Mouse (Mus musculus) G1E (cell line): ENCODE data around the gene Klc3. TPM values are rescaled to one million over a fixed set of nuclear protein-coding genes. Genes with fewer than 3 reads are reported as not detected.

ENCODE experiments used
- ATAC-seq: 2 replicates; pipeline ENCODE4 v1.8.0; 2016; ENCODE audit warnings: mild to moderate bottlenecking; ENCODE audit not compliant: insufficient number of reproducible peaks, poor library complexity, low FRiP score, severe bottlenecking; ENCODE audit errors: extremely low read depth
- DNase-seq: peaks from one replicate; pipeline ENCODE4 v3.0.0; 2012; ENCODE audit warnings: low spot score
- H3K27me3 ChIP-seq: 2 replicates; pipeline ENCODE4 v1.6.1; 2012; ENCODE audit warnings: mild to moderate bottlenecking, low read length, inconsistent platforms; ENCODE audit not compliant: insufficient read depth
- H3K36me3 ChIP-seq: replicated peaks from 2 replicates; pipeline ENCODE3; 2012; ENCODE audit warnings: mild to moderate bottlenecking, inconsistent platforms
- H3K4me1 ChIP-seq: 2 replicates; pipeline ENCODE4 v1.6.1; 2012; ENCODE audit warnings: low read depth, low read length, inconsistent platforms, mixed read lengths; ENCODE audit not compliant: insufficient read depth
- H3K4me3 ChIP-seq: 2 replicates; pipeline ENCODE4 v1.5.1; 2012; ENCODE audit warnings: low read depth, mild to moderate bottlenecking, inconsistent platforms, low read length, moderate library complexity, mixed read lengths
- H3K9me3 ChIP-seq: replicated peaks from 2 replicates; pipeline ENCODE4 v1.6.1; 2012; ENCODE audit warnings: inconsistent platforms
- CTCF ChIP-seq: IDR thresholded peaks from 2 replicates; pipeline ENCODE4 v1.5.1; 2012; ENCODE audit warnings: low read depth, low read length, inconsistent platforms, mixed read lengths
- GATA1 ChIP-seq: IDR thresholded peaks from 2 replicates; pipeline ENCODE4 v1.6.1; 2012; ENCODE audit warnings: borderline replicate concordance, low read length, inconsistent platforms, mixed read lengths
- GATA2 ChIP-seq: IDR thresholded peaks from 2 replicates; pipeline ENCODE4 v1.6.1; 2012; ENCODE audit warnings: low read depth, low read length, inconsistent platforms, borderline replicate concordance
- POLR2AphosphoS5 ChIP-seq: IDR thresholded peaks from 2 replicates; pipeline ENCODE4 v1.6.1; 2012; ENCODE audit warnings: low read depth, low read length, inconsistent platforms; ENCODE audit not compliant: insufficient replicate concordance
- TAL1 ChIP-seq: conservative IDR thresholded peaks from 2 replicates; pipeline ENCODE4 v1.6.1; 2012; ENCODE audit warnings: low read depth, low read length, inconsistent platforms, mixed read lengths
- polyA plus RNA-seq: library from polyadenylated mRNA; stranded (reverse); fragments of >175 nt; gene quantifications from 2 replicates; pipeline ENCODE4 v1.2.3, GENCODE M21; 2012
- total RNA-seq, 2 experiments: library from RNA; stranded (forward) in 1 of 2; stranded (reverse) in 1 of 2; fragments of 200-1000 nt in 1 of 2; fragments of >200 nt in 1 of 2; fragmentation: Nextera tagmentation in 1 of 2; gene quantifications; 2 replicates each; pipeline ENCODE4 v1.2.3; 2014 to 2017

Gene Klc3
- total and polyA plus RNA-seq, 3 experiments: 0.11 to 0.69 TPM; not detected in 1

DNA sequence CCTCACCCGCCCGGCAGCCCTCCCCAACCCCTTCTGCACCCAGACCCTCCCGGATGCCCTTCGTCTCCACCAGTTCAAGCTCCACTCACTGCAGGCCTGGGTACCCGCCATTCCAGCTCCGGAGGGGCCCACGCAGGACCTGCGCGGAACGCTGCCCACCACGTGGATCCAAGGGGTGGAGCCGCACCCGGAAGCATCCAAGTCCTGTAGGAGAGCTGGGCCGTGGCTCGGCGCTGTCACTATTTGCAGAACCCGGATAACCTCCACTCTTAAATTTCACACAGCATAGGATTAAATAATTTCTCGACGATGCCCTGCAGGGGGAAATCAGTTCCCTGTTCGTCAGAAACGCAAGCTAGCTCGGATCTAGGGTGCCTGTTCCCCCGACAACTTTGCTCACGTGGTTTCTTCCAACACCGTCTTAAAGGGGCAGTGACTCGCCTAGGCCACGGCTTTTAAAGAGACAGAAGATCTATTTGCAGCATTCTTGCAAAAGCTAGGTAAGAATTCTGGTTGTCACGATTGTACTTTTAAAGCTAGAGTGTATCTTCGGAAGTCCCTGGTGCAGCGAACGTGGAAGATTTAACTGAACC is 44.5 kb downstream of the Klc3 start, which contains the start of the genes Cd3eap and Ppp1r13l:
Gene Cd3eap (minus strand): TSS at position 185 of the 593 bp plus-strand sequence.
Gene Ppp1r13l (plus strand): TSS at position 451 of the 593 bp plus-strand sequence.
- TF ChIP-seq GATA1: no peak
- no peak for TF ChIP-seq CTCF
- no peak for TF ChIP-seq POLR2AphosphoS5
- TF ChIP-seq TAL1: no peak
- TF ChIP-seq GATA2: no peak
- Histone ChIP-seq H3K4me3 (peak within 1 kb of the TSS; percentile 86), H3K27me3 (no peaks in the 10 kb centered on the region), H3K36me3 (peaks cover 60% of the 10 kb centered on the region), H3K9me3 (no peaks in the 10 kb centered on the region), H3K4me1 (peaks cover 76% of the 10 kb centered on the region)
- ATAC-seq: peak; percentile 47
- DNase-seq: peak; percentile 74

DNA sequence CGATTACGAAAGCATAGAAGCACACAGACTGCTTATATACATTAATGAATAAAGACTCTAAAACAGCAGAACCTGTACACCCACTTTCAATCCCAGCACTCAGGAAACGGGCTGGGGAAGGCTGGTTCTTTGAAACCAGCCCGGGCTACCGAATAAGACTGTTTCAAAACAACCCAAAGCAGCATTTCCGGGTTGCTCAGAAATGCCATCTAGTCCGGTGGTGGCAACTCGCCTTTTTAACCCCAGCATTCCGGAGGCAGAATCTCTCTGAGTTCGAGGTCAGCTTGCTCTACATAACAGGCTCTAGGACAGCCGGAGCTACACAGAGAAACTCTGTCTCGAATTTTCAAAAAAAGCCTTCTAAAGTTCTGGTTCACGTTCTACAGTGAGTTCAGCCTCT is 45.3 kb downstream of the Klc3 start:
- TF ChIP-seq POLR2AphosphoS5 (no peak), GATA1 (no peak), CTCF (no peak), GATA2 (no peak), TAL1 (no peak)
- no peaks in the 10 kb centered on the region for H3K27me3 ChIP-seq
- H3K36me3 ChIP-seq: peaks cover 61% of the 10 kb centered on the region
- H3K4me1 ChIP-seq: peaks cover 68% of the 10 kb centered on the region
- H3K4me3 ChIP-seq: peak overlapping the region; percentile 86
- DNase-seq (no peak), ATAC-seq (no peak)
- H3K9me3 ChIP-seq: no peaks in the 10 kb centered on the region

DNA sequence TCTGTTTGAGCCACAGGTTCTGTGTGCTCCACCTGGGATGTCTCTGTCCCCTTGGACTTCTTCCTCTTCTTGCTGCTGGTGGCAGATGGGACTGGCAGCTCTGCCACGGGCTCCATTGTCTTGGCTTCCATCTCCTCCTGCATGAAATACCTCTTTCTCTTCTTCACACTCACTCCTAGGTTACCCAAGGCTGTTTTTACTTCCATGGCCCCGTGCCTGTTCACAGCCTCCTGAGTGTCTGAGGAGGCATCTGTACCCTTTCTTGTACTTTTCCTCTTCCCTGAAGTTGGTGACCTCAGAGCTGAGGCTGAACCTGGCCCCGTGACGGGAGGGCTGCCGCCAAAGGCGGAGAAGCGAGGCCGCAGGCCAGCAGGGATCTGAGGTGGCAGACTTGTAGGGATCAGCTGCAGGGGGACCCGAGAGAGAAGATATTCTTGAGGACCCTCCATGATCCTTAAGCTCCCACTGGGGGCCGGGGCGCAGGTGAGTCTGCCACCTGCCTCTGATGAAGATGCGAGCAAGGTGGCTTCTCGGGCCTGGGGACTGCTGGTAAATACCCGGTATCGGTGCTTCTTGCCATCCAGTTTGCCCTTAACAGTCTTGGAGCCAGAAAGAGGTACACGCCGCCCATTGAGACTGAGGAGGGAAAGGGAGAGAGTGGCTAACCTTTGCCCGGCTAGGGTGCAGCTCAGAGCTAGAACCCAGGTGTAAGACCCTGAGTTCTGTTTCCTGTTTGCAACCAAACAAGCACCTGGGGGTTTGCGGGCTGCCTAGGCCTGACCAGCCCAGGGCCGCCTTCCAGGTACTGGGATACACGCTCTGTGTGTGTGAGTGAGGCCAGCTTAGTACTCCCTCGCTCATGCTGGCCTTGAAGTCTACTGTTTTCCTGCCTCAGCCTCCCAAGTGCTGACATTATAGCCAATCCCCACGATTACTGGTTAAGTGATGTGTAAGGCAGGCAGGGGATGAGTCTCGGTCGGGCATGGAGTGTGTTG is 46.2 kb downstream of the Klc3 start:
- no peaks in the 10 kb centered on the region for H3K27me3 ChIP-seq
- peaks cover 64% of the 10 kb centered on the region for H3K36me3 ChIP-seq
- peaks cover 61% of the 10 kb centered on the region for H3K4me1 ChIP-seq
- H3K4me3 ChIP-seq: peak overlapping the region; percentile 86
- TF ChIP-seq CTCF: no peak
- TF ChIP-seq POLR2AphosphoS5: 0 out of 2 replicates have a peak, but pooled peaks have one; percentile 29
- ATAC-seq (no peak), DNase-seq (no peak)
- no peaks in the 10 kb centered on the region for H3K9me3 ChIP-seq

DNA sequence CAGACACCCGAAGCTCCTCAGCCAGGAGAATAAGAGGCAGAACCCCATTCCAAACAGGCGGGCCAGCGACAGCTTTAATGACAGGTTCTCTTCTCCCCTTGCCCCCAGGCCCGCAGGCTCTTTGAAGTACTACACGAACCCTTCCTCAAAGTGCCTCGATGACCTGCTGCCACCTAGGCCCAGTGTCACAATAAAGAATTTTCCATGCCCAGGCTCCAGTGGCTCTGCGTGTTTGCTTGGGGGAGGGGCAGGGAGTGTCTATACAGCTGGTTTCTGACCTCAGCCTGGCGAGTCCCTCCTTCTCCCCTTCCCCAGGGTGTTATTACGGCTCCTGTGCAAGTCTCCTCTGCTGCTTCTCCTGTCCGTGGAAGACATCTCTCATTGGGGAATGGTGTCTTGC is 47.6 kb downstream of the Klc3 start:
- no peaks in the 10 kb centered on the region for H3K27me3 ChIP-seq
- TF ChIP-seq GATA2: no peak
- TF ChIP-seq GATA1: no peak
- TF ChIP-seq TAL1: no peak
- no peak for TF ChIP-seq CTCF
- TF ChIP-seq POLR2AphosphoS5: no peak
- H3K9me3 ChIP-seq: no peaks in the 10 kb centered on the region
- H3K4me3 ChIP-seq: no peak overlapping the region
- ATAC-seq (no peak), DNase-seq (no peak)
- peaks cover 48% of the 10 kb centered on the region for H3K4me1 ChIP-seq
- peaks cover 67% of the 10 kb centered on the region for H3K36me3 ChIP-seq

DNA sequence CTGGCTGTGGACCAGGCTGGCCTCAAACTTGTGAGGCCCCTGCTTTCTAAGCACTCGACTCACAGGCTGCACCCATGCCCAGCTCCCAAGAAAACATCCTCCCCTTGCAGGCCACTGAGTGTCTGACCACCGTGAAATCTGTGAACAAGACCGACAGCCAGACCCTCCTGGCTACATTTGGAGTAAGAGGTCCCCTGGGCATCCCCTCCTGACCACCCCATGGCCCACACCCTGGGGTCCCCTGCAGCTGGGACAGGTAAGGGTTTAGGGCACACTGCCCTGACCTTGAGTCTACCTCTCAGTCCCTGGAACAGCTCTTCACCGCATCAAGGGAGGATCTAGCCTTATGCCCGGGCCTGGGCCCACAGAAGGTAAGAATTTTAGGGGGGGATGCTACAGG is 48.9 kb downstream of the Klc3 start:
- H3K4me3 ChIP-seq: no peak overlapping the region
- H3K27me3 ChIP-seq: no peaks in the 10 kb centered on the region
- ATAC-seq (no peak), DNase-seq (no peak)
- no peaks in the 10 kb centered on the region for H3K9me3 ChIP-seq
- TF ChIP-seq POLR2AphosphoS5: no peak
- peaks cover 78% of the 10 kb centered on the region for H3K36me3 ChIP-seq
- H3K4me1 ChIP-seq: peaks cover 36% of the 10 kb centered on the region

DNA sequence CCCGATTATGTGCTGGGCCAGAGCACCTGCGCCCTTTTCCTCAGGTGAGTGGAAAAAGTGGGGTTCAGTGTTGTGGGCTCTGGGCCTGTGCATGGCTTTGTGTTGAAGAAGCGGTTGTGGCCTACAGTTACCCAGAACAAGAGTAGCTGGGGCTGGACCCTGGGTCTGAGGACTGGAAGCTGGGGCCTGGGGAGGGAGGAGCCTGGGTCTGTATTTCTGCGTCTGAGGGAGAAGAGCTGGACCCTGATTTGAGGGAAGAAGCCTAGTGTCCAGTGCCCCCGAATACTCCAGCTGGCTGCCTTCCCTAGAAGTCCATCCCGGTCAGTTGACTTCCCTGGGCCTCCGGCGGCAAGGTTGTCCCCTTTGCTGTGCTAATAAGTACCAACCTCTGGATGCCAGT is 53.7 kb downstream of the Klc3 start:
- peaks cover 83% of the 10 kb centered on the region for H3K36me3 ChIP-seq
- no peak for ATAC-seq

More for the DNA sequence above, 53.7 kb downstream of the Klc3 start:
- Histone ChIP-seq H3K27me3 (no peaks in the 10 kb centered on the region), H3K9me3 (no peaks in the 10 kb centered on the region), H3K4me1 (peaks cover 14% of the 10 kb centered on the region), H3K4me3 (no peak overlapping the region)
- no peak for DNase-seq
- TF ChIP-seq CTCF: no peak
- no peak for TF ChIP-seq GATA1
- no peak for TF ChIP-seq GATA2
- no peak for TF ChIP-seq TAL1
- no peak for TF ChIP-seq POLR2AphosphoS5
